Mouse (Mus musculus) thymus, postnatal 36 days (tissue): ENCODE data around the gene Lrrc58.
A peak's percentile ranks its signal among the peaks of the same experiment; 100 is the strongest.

ENCODE experiments used
- DNase-seq, 2 experiments: peaks; one replicate each; pipeline ENCODE4 v3.0.0; 2022; ENCODE audit warnings: mixed read lengths in 2 of 2

Lrrc58 gene

GRCm38 (mm10) chr16:37869470-37870231 is 1.5 kb downstream of the Lrrc58 start:
- DNase-seq, result no peak

GRCm38 (mm10) chr16:37871112-37871715 is 3.0 kb downstream of the Lrrc58 start:
- DNase-seq, result no peak

- no peak for DNase-seq
Measured at GRCm38 (mm10) chr16:37874501-37875235, 6.5 kb downstream of the Lrrc58 start.

GRCm38 (mm10) chr16:37877406-37877805 is 9.2 kb downstream of the Lrrc58 start:
- DNase-seq, result no peak

GRCm38 (mm10) chr16:37878951-37879505 is 10.8 kb downstream of the Lrrc58 start:
- no peak for DNase-seq

- DNase-seq, result no peak
Measured at GRCm38 (mm10) chr16:37879750-37880419, 11.7 kb downstream of the Lrrc58 start.

- DNase-seq, result no peak
Measured at GRCm38 (mm10) chr16:37881168-37881567, 13.0 kb downstream of the Lrrc58 start.

- DNase-seq, result no peak
Measured at GRCm38 (mm10) chr16:37888986-37889385, 20.8 kb downstream of the Lrrc58 start.

- no peak for DNase-seq
Measured at GRCm38 (mm10) chr16:37892667-37893066, 24.5 kb downstream of the Lrrc58 start.

GRCm38 (mm10) chr16:37893381-37893780 is 25.2 kb downstream of the Lrrc58 start:
- DNase-seq, result no peak

- DNase-seq, result no peak
Measured at GRCm38 (mm10) chr16:37893942-37894341, 25.8 kb downstream of the Lrrc58 start.

GRCm38 (mm10) chr16:37898790-37899189 is 30.6 kb downstream of the Lrrc58 start:
- DNase-seq, result no peak

- DNase-seq, result no peak
Measured at GRCm38 (mm10) chr16:37899357-37899756, 31.2 kb downstream of the Lrrc58 start.

GRCm38 (mm10) chr16:37901318-37901717 is 33.1 kb downstream of the Lrrc58 start:
- no peak for DNase-seq

GRCm38 (mm10) chr16:37906456-37906855 is 38.3 kb downstream of the Lrrc58 start:
- DNase-seq, result no peak

GRCm38 (mm10) chr16:37911086-37911485 is 42.9 kb downstream of the Lrrc58 start:
- no peak for DNase-seq

- peak; percentile 25 to 32 for DNase-seq
Measured at GRCm38 (mm10) chr16:37916138-37916817, 48.1 kb downstream of the Lrrc58 start, which contains the start of gene Gpr156. Gpr156 (plus strand) TSS chr16:37916496.

GRCm38 (mm10) chr16:37916818-37917201 is 48.6 kb downstream of the Lrrc58 start:
- peak; percentile 35 to 58 for DNase-seq

GRCm38 (mm10) chr16:37919000-37919399 is 50.8 kb downstream of the Lrrc58 start:
- no peak for DNase-seq

GRCm38 (mm10) chr16:37920842-37921409 is 52.7 kb downstream of the Lrrc58 start:
- no peak for DNase-seq

- no peak for DNase-seq
Measured at GRCm38 (mm10) chr16:37926087-37926486, 57.9 kb downstream of the Lrrc58 start.

- DNase-seq, result no peak
Measured at GRCm38 (mm10) chr16:37927117-37927516, 58.9 kb downstream of the Lrrc58 start.
